Mouse (Mus musculus): ENCODE measurements around the gene 5330417H12Rik. TPM values are rescaled to one million over a fixed set of nuclear protein-coding genes. Genes with fewer than 3 reads are reported as not detected.

Gene 5330417H12Rik
- total and polyA plus RNA-seq, 3 experiments, result not detected

- no peaks in the 10 kb centered on the region for H3K9me3 ChIP-seq (replicated peaks; ENCODE audit: insufficient read depth, low read length)
- H3K36me3 ChIP-seq (ENCODE audit: control insufficient read depth in 1 of 2, insufficient read depth in 2 of 2, low read length in 2 of 2), result no peaks in the 10 kb centered on the region
- no peak overlapping the region for H3K27ac ChIP-seq (ENCODE audit: control insufficient read depth, low read depth, low read length)
- no peak for TF ChIP-seq GATA1 (IDR thresholded peaks at IDR 0.05; ENCODE audit: low read depth, low read length)
- no peak for TF ChIP-seq NELFE (IDR thresholded peaks at IDR 0.05; ENCODE audit: low read depth, low read length)
- no peak for TF ChIP-seq RCOR1 (IDR thresholded peaks at IDR 0.05; ENCODE audit: low read depth, low read length)
- no peak for TF ChIP-seq MYC (IDR thresholded peaks at IDR 0.05; ENCODE audit: low read depth, low read length)
- no peak for TF ChIP-seq GABPA (IDR thresholded peaks at IDR 0.05; ENCODE audit: low read depth, low read length)
- TF ChIP-seq HCFC1 (IDR thresholded peaks at IDR 0.05; ENCODE audit: low read depth, low read length), result no peak
- H3K9ac ChIP-seq (ENCODE audit: control insufficient read depth, low read depth, low read length, poor library complexity, severe bottlenecking), result no peak overlapping the region
- no peak overlapping the region for H3K4me3 ChIP-seq (ENCODE audit: control insufficient read depth in 1 of 2, insufficient read depth in 1 of 2, low read depth in 2 of 2, low read length in 2 of 2)
- DNase-seq (ENCODE audit: low read depth, low spot score), result no peak
- no peaks in the 10 kb centered on the region for H3K27me3 ChIP-seq (ENCODE audit: control insufficient read depth in 1 of 2, insufficient read depth in 2 of 2, low read length in 2 of 2)
- H3K4me1 ChIP-seq (ENCODE audit: control insufficient read depth in 1 of 2, insufficient read depth in 2 of 2, low read length in 2 of 2), result no peaks in the 10 kb centered on the region
- H3K79me2 ChIP-seq (ENCODE audit: control insufficient read depth, insufficient read depth, low read length, poor library complexity), result no peaks in the 10 kb centered on the region
These were observed 32.3 kb downstream of the 5330417H12Rik start for GRCm38 (mm10) chr7:107592641-107593040.

DNA sequence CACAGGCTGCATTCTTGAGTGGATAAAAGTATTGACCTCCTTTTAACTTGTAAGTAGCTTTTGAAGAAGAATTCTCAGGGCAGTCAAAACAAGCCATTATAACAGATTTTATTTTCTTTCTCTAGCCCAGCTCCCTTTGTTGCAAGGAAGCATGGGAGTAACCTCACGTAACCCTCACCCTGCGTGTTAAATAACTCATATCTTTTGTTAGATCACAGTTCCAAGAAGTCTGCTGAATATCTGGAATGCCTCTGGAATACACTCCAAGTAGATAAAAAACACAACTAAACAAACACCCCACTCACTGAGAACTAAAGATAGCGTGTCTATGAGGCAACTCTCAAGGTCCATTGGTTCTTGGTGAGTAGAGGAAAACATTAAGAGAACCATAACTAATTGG is 50.7 kb downstream of the 5330417H12Rik start:
- Histone ChIP-seq H3K36me3 (ENCODE audit: control insufficient read depth in 1 of 2, insufficient read depth in 2 of 2, low read length in 2 of 2) (no peaks in the 10 kb centered on the region), H3K27ac (ENCODE audit: control insufficient read depth, low read depth, low read length) (no peak overlapping the region), H3K4me1 (ENCODE audit: control insufficient read depth in 1 of 2, insufficient read depth in 2 of 2, low read length in 2 of 2) (no peaks in the 10 kb centered on the region), H3K9me3 (replicated peaks; ENCODE audit: insufficient read depth, low read length) (no peaks in the 10 kb centered on the region), H3K27me3 (ENCODE audit: control insufficient read depth in 1 of 2, insufficient read depth in 2 of 2, low read length in 2 of 2) (no peaks in the 10 kb centered on the region), H3K4me3 (ENCODE audit: control insufficient read depth in 1 of 2, insufficient read depth in 1 of 2, low read depth in 2 of 2, low read length in 2 of 2) (no peak overlapping the region), H3K9ac (ENCODE audit: control insufficient read depth, low read depth, low read length, poor library complexity, severe bottlenecking) (no peak overlapping the region), H3K79me2 (ENCODE audit: control insufficient read depth, insufficient read depth, low read length, poor library complexity) (no peaks in the 10 kb centered on the region)
- no peak for DNase-seq (ENCODE audit: low read depth, low spot score)
- TF ChIP-seq MYB (IDR thresholded peaks at IDR 0.05; ENCODE audit: low read depth, low read length) (no peak), POLR2A (IDR thresholded peaks at IDR 0.05; ENCODE audit: control insufficient read depth in 1 of 2, insufficient read depth in 1 of 2, low read depth in 1 of 2, low read length in 2 of 2, poor library complexity in 1 of 2) (no peak), MAZ (IDR thresholded peaks at IDR 0.05; ENCODE audit: low read depth, low read length) (no peak), E2F4 (IDR thresholded peaks at IDR 0.05; ENCODE audit: borderline replicate concordance, low read depth, low read length) (no peak), JUND (IDR thresholded peaks at IDR 0.05; ENCODE audit: low read depth, low read length) (no peak), MAX (IDR thresholded peaks at IDR 0.05; ENCODE audit: low read length) (no peak), ZNF384 (IDR thresholded peaks at IDR 0.05; ENCODE audit: low read depth, low read length) (no peak), TAL1 (IDR thresholded peaks at IDR 0.05; ENCODE audit: low read length) (no peak)

Other genes starting within 250 kb of the 5330417H12Rik start
- gene Olfml1, start 57.7 kb downstream of the 5330417H12Rik start, total RNA-seq (2012; rRNA removed), result not detected in 2 replicates
- not detected for gene Olfml1, start 57.7 kb downstream of the 5330417H12Rik start, polyA plus RNA-seq (2012; ENCODE audit: insufficient read depth in 1 of 2, insufficient read length in 2 of 2, low read depth in 1 of 2, low replicate concordance in 2 of 2, missing spikeins in 1 of 2)
- not detected in 2 replicates for gene Ppfibp2, start 30.0 kb downstream of the 5330417H12Rik start, total RNA-seq (2012; rRNA removed)
- not detected for gene Ppfibp2, start 30.0 kb downstream of the 5330417H12Rik start, polyA plus RNA-seq (2012; ENCODE audit: insufficient read depth in 1 of 2, insufficient read length in 2 of 2, low read depth in 1 of 2, low replicate concordance in 2 of 2, missing spikeins in 1 of 2)
- not detected in 2 replicates for gene Cyb5r2, start 132.9 kb upstream of the 5330417H12Rik start, total RNA-seq (2012; rRNA removed)
- not detected for gene Cyb5r2, start 132.9 kb upstream of the 5330417H12Rik start, polyA plus RNA-seq (2012; ENCODE audit: insufficient read depth in 1 of 2, insufficient read length in 2 of 2, low read depth in 1 of 2, low replicate concordance in 2 of 2, missing spikeins in 1 of 2)
- gene Ovch2, start 176.0 kb upstream of the 5330417H12Rik start, total RNA-seq (2012; rRNA removed), result not detected in 2 replicates
- gene Ovch2, start 176.0 kb upstream of the 5330417H12Rik start, polyA plus RNA-seq (2012; ENCODE audit: insufficient read depth in 1 of 2, insufficient read length in 2 of 2, low read depth in 1 of 2, low replicate concordance in 2 of 2, missing spikeins in 1 of 2), result not detected
- not detected in 2 replicates for gene Olfr467, start 187.1 kb upstream of the 5330417H12Rik start, total RNA-seq (2012; rRNA removed)
- not detected for gene Olfr467, start 187.1 kb upstream of the 5330417H12Rik start, polyA plus RNA-seq (2012; ENCODE audit: insufficient read depth in 1 of 2, insufficient read length in 2 of 2, low read depth in 1 of 2, low replicate concordance in 2 of 2, missing spikeins in 1 of 2)
- gene Olfr469, start 200.4 kb upstream of the 5330417H12Rik start, total RNA-seq (2012; rRNA removed), result not detected in 2 replicates
- gene Olfr469, start 200.4 kb upstream of the 5330417H12Rik start, polyA plus RNA-seq (2012; ENCODE audit: insufficient read depth in 1 of 2, insufficient read length in 2 of 2, low read depth in 1 of 2, low replicate concordance in 2 of 2, missing spikeins in 1 of 2), result not detected
- gene Olfr470, start 222.3 kb upstream of the 5330417H12Rik start, total RNA-seq (2012; rRNA removed), result not detected in 2 replicates
- gene Olfr470, start 222.3 kb upstream of the 5330417H12Rik start, polyA plus RNA-seq (2012; ENCODE audit: insufficient read depth in 1 of 2, insufficient read length in 2 of 2, low read depth in 1 of 2, low replicate concordance in 2 of 2, missing spikeins in 1 of 2), result not detected

All from MEL (cell line).